ENCODE assay signal across 9 mouse cellular contexts in genomic region chr6:143751076-143752070, GRCm38 (mm10).
A peak's percentile ranks its signal among the peaks of the same experiment; 100 is the strongest.
DNase-seq lines count a peak whose midpoint lies in the region; ATAC-seq and TF ChIP-seq lines count a peak whose summit lies in the region.
"Had no signal": no experiment of that assay in that cellular context is flagged by ENCODE, and none has a peak within 500 bp of the region (broad histone marks: within the 10 kb centered on the region; RNA-seq: fewer than 3 reads in every experiment).

No protein-coding gene starts in this region.

- no peak for TF ChIP-seq CTCF in heart, adult 2 months (IDR thresholded peaks at IDR 0.05)

- no peaks in the 10 kb centered on the region for H3K9me3 ChIP-seq in heart, embryonic 15.5 days (replicated peaks)
- no peaks in the 10 kb centered on the region for H3K9me3 ChIP-seq in limb, embryonic 14.5 days (ENCODE audit: control insufficient read depth, low read length)
- H3K9me3 ChIP-seq: midbrain, embryonic 12.5 days had no signal

- intact Hi-C loops in heart, adult 2 months (cut with DNase I) = no loop called here
- intact Hi-C loops in heart, postnatal 25 days (cut with DNase I) = no loop called here

- H3K36me3 ChIP-seq in heart, adult 2 months (ENCODE audit: control insufficient read depth, insufficient read depth, low read length) = no peaks in the 10 kb centered on the region
- no peaks in the 10 kb centered on the region for H3K36me3 ChIP-seq in heart, embryonic 15.5 days
- H3K36me3 ChIP-seq in limb, embryonic 14.5 days (ENCODE audit: control insufficient read depth, insufficient read depth, low read length) = no peaks in the 10 kb centered on the region
- H3K36me3 ChIP-seq: midbrain, embryonic 12.5 days had no signal

- H3K27ac ChIP-seq in heart, adult 2 months = no peak overlapping the region
- H3K27ac ChIP-seq in heart, embryonic 15.5 days = no peak overlapping the region
- H3K27ac ChIP-seq in limb, embryonic 14.5 days (replicated peaks; ENCODE audit: low read depth, low read length) = no peak overlapping the region; the same call in 1 of the 2 replicates
- H3K27ac ChIP-seq: midbrain, embryonic 12.5 days had no signal

- H3K27me3 ChIP-seq in heart, adult 2 months (ENCODE audit: control insufficient read depth, insufficient read depth, low read length) = no peaks in the 10 kb centered on the region
- H3K27me3 ChIP-seq in heart, embryonic 15.5 days = no peaks in the 10 kb centered on the region
- H3K27me3 ChIP-seq in limb, embryonic 14.5 days (ENCODE audit: control insufficient read depth, insufficient read depth, low read length) = no peaks in the 10 kb centered on the region
- H3K27me3 ChIP-seq: midbrain, embryonic 12.5 days had no signal

- 61% methylated on average over 14 of the region's 14 CpGs for WGBS in heart, adult 2 months
- 66% methylated on average over 14 of the region's 14 CpGs for WGBS in heart, embryonic 15.5 days
- WGBS in limb, embryonic 14.5 days = 69% methylated on average over 14 of the region's 14 CpGs

- no peak for ATAC-seq in heart, embryonic 15.5 days (replicated peaks; ENCODE audit: insufficient number of reproducible peaks, insufficient read depth, low FRiP score, low read depth)
- no peak for ATAC-seq in limb, embryonic 14.5 days (ENCODE audit: low FRiP score, low read depth)

- peak; percentile 27 to 41 for DNase-seq in heart, adult 2 months
- DNase-seq in heart, postnatal 25 days (ENCODE audit: low spot score) = no peak
- no peak for DNase-seq in limb, embryonic 14.5 days (ENCODE audit: low spot score)
- peak; percentile 94 for DNase-seq in naive thymus-derived CD4-positive, alpha-beta T cell, adult 2 months (ENCODE audit: low read depth)
- DNase-seq in right cerebral cortex, postnatal 4 days = no peak
- no peak for DNase-seq in cerebellum, adult 11-12 months
- DNase-seq in ovary, postnatal 14 days (ENCODE audit: low spot score) = no peak

- H3K4me1 ChIP-seq in heart, adult 2 months (ENCODE audit: control insufficient read depth, insufficient read depth, low read length) = no peaks in the 10 kb centered on the region
- no peaks in the 10 kb centered on the region for H3K4me1 ChIP-seq in heart, embryonic 15.5 days (replicated peaks)
- no peaks in the 10 kb centered on the region for H3K4me1 ChIP-seq in limb, embryonic 14.5 days (ENCODE audit: control insufficient read depth, insufficient read depth, low read length)
- H3K4me1 ChIP-seq: midbrain, embryonic 12.5 days had no signal

- H3K4me2 ChIP-seq in heart, embryonic 15.5 days = peak overlapping the region; percentile 34
- H3K4me2 ChIP-seq in limb, embryonic 14.5 days (replicated peaks; ENCODE audit: low read depth, low read length, severe bottlenecking) = peak overlapping the region; percentile 29; the same call in 1 of the 2 replicates
- H3K4me2 ChIP-seq: midbrain, embryonic 12.5 days had no signal

- no peaks in the 10 kb centered on the region for H3K79me2 ChIP-seq in heart, adult 2 months (replicated peaks; ENCODE audit: control insufficient read depth, insufficient read depth, low read length)

- no peak for TF ChIP-seq EP300 in heart, adult 2 months (IDR thresholded peaks at IDR 0.05; ENCODE audit: insufficient read depth, low read depth, low read length)

- no peak overlapping the region for H3K4me3 ChIP-seq in heart, adult 2 months
- 0 out of 2 replicates have a peak overlapping the region, but pooled peaks have one; percentile 18 for H3K4me3 ChIP-seq in heart, embryonic 15.5 days
- no peak overlapping the region for H3K4me3 ChIP-seq in limb, embryonic 14.5 days (replicated peaks; ENCODE audit: low read length)
- H3K4me3 ChIP-seq: midbrain, embryonic 12.5 days had no signal

- H3K9ac ChIP-seq in heart, adult 2 months (ENCODE audit: low read depth, low read length) = no peak overlapping the region
- H3K9ac ChIP-seq in heart, embryonic 15.5 days = no peak overlapping the region
- H3K9ac ChIP-seq in limb, embryonic 14.5 days (ENCODE audit: low read depth, low read length, severe bottlenecking) = no peak overlapping the region
- H3K9ac ChIP-seq: midbrain, embryonic 12.5 days had no signal

- TF ChIP-seq POLR2A in heart, adult 2 months (IDR thresholded peaks at IDR 0.05; ENCODE audit: insufficient read depth, low read depth, low read length) = 0 out of 2 replicates have a peak, but pooled peaks have one; percentile 16
- no peak for TF ChIP-seq POLR2A in limb, embryonic 14.5 days (IDR thresholded peaks at IDR 0.05; ENCODE audit: borderline replicate concordance, extremely low read depth, insufficient read depth, insufficient read length)

Comparison
In these comparisons a context has a peak if more than half of its experiments do, and no peak if none do; other contexts are left out.
1. DNase-seq: peak in heart, adult 2 months (2 of 2) and naive thymus-derived CD4-positive, alpha-beta T cell, adult 2 months (single experiment); none in heart, postnatal 25 days (single experiment), limb, embryonic 14.5 days (single experiment), right cerebral cortex, postnatal 4 days (single experiment), cerebellum, adult 11-12 months (single experiment) and ovary, postnatal 14 days (single experiment).